Mouse (Mus musculus): ENCODE measurements around the gene Ssu2.

DNA sequence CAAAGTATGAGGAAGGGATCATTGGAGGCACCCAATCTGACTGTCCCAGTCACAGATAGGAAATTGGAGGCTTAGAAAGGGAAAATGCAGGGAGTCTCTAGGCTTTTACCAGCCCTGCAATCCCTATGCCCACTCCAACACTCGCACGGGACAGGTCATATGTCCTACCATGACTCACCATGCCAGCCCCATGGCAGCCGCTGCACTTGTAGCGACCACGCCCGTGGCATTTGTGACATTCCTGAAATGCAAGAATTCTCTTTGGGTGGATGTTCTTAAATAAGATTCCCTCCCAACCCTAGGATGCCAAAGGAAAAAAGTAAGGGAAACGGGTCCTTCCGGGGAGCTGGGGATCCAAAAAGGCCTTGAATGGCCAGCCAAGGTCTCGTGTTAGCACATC is 8.8 kb downstream of the Ssu2 start:
- TF ChIP-seq CTCF (IDR thresholded peaks at IDR 0.05; ENCODE audit: low read depth, low read length): no peak
- TF ChIP-seq POLR2A (IDR thresholded peaks at IDR 0.05; ENCODE audit: borderline replicate concordance, low read depth, low read length): no peak

All from bone marrow macrophage, adult 2 months (primary cell).